Mouse (Mus musculus): ENCODE results near the gene Zmiz1. TPM values are rescaled to one million over a fixed set of nuclear protein-coding genes. Genes with fewer than 3 reads are reported as not detected.

The Zmiz1 gene
- polyA plus RNA-seq (2012; ENCODE audit: insufficient read depth, low replicate concordance) = 18.1 and 54.1 TPM in 2 replicates

DNA sequence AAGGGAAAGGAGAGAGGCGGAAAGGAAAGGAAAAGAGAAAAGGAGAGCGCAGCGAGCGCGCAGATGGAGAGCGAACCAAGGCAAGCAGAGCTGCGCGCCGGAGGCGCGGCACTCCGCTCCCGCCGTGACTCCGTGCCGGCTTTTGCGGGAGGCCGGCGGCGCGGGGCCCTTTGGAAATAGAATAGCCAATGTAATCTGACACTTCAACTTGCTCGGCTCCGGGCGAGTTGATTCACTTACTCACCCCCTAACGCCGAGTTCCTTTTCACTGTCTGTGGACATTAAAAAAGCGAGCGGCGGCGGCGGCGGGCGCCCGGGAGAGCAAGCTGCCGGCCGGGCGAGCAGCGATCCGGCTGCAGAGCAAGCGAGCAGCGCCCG lies at the start of gene Zmiz1:
Gene Zmiz1, plus strand, starts transcription at position 170 of the 378 bp plus-strand sequence.
- H3K4me1 ChIP-seq = peaks cover 66% of the 10 kb centered on the region
- no peaks in the 10 kb centered on the region for H3K36me3 ChIP-seq (replicated peaks; ENCODE audit: low read length)
- H3K9me3 ChIP-seq = no peaks in the 10 kb centered on the region
- H3K27me3 ChIP-seq (replicated peaks) = peaks cover 24% of the 10 kb centered on the region
- TF ChIP-seq FLI1 (IDR thresholded peaks at IDR 0.05; ENCODE audit: low read length) (no peak), GATA1 (IDR thresholded peaks at IDR 0.05; ENCODE audit: borderline replicate concordance, low read length) (no peak)
- H3K4me3 ChIP-seq (replicated peaks) = peak within 1 kb of the TSS; percentile 98

DNA sequence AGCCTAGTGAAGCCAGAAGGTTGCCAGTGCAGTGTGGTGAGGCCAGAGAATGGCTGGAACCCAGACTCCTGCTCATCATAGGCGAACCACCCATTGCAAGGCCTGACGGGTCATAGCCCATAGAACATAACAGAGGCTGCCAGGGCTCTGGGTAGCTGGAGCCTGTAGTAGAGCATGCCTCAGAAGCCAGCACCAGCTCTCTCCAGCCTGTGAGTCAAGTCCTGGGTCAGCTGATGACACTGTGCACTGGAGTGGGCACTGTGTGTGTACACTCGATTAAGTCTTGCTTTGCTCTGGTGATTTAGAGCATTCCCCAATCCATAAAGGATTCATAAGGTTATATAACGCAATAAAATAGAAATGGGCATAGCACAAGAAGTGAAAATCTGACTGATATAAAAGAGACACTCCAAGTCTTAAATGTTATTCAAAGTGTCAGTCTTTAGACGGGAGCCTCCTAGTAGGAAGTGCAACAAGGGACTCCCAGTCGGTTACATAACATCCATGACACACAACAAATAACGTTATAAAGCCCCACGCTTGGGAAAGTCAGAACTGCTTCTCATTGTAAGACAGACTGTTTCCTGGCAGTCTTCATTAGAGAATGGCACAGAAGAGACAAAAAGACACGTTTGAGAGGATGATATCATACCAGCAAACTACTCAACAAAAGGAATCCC lies 47.0 kb upstream of the Zmiz1 start:
- peaks cover 32% of the 10 kb centered on the region for H3K27me3 ChIP-seq (replicated peaks)
- no peaks in the 10 kb centered on the region for H3K9me3 ChIP-seq
- no peaks in the 10 kb centered on the region for H3K36me3 ChIP-seq (replicated peaks; ENCODE audit: low read length)
- no peak overlapping the region for H3K4me3 ChIP-seq (replicated peaks)
- peaks cover 18% of the 10 kb centered on the region for H3K4me1 ChIP-seq
- TF ChIP-seq FLI1 (IDR thresholded peaks at IDR 0.05; ENCODE audit: low read length) (no peak), GATA1 (IDR thresholded peaks at IDR 0.05; ENCODE audit: borderline replicate concordance, low read length) (no peak)

DNA sequence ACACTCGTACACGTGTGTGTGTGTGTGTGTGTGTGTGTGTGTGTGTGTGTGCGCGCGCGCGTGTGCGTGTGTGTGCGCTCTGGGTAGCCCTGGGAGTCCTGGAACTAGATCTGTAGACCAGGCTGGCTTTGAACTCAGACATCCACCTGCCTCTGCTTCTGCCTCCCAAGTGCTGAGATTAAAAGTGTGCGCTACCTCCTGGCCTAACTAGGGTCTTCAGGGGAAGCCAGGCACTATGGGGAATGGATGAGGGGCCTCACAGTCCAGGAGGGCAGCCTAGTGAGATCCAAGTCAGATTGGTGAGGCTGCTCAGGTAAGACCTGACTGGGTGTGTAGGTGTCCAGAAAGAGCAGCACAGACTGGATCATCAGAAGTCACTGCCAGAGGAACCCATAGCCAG lies 46.2 kb upstream of the Zmiz1 start:
- peaks cover 33% of the 10 kb centered on the region for H3K27me3 ChIP-seq (replicated peaks)
- H3K4me1 ChIP-seq = peaks cover 18% of the 10 kb centered on the region
- no peak for TF ChIP-seq GATA1 (IDR thresholded peaks at IDR 0.05; ENCODE audit: borderline replicate concordance, low read length)
- TF ChIP-seq FLI1 (IDR thresholded peaks at IDR 0.05; ENCODE audit: low read length) = no peak
- H3K9me3 ChIP-seq = no peaks in the 10 kb centered on the region
- H3K36me3 ChIP-seq (replicated peaks; ENCODE audit: low read length) = no peaks in the 10 kb centered on the region
- H3K4me3 ChIP-seq (replicated peaks) = no peak overlapping the region

DNA sequence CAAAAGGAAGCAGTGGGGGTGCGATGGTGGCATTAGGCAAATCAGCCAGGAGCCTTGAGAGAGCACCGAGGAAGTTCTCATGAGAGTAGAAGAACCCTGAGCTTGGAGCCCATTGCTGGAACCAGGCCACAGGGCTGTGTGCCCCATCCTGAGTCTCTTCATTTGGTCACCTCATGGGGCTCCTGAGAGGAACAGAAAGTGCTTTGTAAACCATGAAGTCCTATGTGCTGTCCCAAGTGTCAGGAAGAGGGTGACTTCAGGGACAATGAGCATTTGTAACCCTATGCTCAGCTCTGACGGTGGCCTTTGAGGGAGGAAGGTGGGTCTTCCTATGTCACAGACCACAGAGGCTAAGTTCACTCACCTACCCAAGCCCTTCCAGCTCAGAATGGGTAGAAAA lies 45.5 kb upstream of the Zmiz1 start:
- no peaks in the 10 kb centered on the region for H3K36me3 ChIP-seq (replicated peaks; ENCODE audit: low read length)

DNA sequence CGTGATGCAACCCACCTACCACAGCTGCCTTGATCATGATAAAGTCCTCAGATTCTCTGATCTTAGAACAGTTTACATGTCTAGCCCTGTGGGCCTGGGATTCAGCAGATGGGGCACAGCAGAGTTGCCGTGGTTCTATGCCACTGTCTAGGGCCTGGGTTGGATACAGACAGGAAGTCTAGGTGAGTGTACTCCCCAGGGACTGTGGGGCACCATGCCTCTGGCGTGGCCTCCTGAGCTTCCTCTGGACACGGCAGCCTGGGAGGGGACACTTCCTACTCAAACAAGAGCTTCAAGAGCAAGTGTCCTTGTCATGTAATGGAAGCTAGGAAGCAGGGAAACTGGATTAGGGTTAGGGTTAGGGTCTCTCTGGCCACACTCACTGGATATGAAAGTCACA lies 44.9 kb upstream of the Zmiz1 start:
- TF ChIP-seq GATA1 (IDR thresholded peaks at IDR 0.05; ENCODE audit: borderline replicate concordance, low read length) (no peak), FLI1 (IDR thresholded peaks at IDR 0.05; ENCODE audit: low read length) (no peak)
- H3K9me3 ChIP-seq = no peaks in the 10 kb centered on the region

More for the DNA sequence above, 45.5 kb upstream of the Zmiz1 start:
- H3K4me3 ChIP-seq (replicated peaks) = no peak overlapping the region
- H3K4me1 ChIP-seq = peaks cover 18% of the 10 kb centered on the region
- peaks cover 39% of the 10 kb centered on the region for H3K27me3 ChIP-seq (replicated peaks)
- H3K9me3 ChIP-seq = no peaks in the 10 kb centered on the region
- no peak for TF ChIP-seq GATA1 (IDR thresholded peaks at IDR 0.05; ENCODE audit: borderline replicate concordance, low read length)
- no peak for TF ChIP-seq FLI1 (IDR thresholded peaks at IDR 0.05; ENCODE audit: low read length)

DNA sequence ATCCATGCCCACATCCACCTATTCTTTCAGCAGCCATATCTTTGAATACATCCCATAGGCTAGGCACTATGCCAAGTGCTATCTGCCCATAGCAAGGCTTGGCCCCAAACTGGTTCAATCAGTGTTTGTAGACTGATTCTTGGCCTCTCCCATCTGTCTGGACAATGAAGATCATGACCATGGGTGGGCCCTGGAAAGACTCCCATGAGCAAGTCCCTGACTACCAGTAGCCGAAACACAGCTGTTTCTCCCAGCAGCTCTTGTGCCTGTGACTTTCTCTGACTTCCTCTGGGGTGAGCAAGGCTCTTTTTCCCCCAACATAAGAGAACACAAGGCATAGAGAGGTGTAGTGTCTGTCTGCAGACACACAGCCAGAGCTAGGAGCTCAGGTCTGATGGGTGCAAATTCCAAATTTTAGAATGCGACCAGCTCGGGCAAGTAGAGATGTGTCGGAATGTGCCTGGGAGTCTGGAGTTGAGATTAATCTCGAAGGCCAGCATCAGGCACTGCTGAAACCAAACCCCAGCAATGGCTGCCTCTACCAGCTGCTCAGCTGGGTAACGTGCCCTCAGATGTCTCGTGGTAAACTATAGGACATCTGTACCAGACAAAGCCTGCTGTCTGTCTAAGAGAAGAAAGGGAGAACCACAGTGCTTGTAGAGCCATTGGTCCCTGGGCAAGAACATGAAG lies 38.8 kb upstream of the Zmiz1 start:
- Histone ChIP-seq H3K4me1 (peaks cover 14% of the 10 kb centered on the region; the same call in 1 of the 2 replicates), H3K27me3 (replicated peaks) (peaks cover 52% of the 10 kb centered on the region), H3K36me3 (replicated peaks; ENCODE audit: low read length) (no peaks in the 10 kb centered on the region), H3K4me3 (replicated peaks) (no peak overlapping the region), H3K9me3 (no peaks in the 10 kb centered on the region)
- no peak for TF ChIP-seq FLI1 (IDR thresholded peaks at IDR 0.05; ENCODE audit: low read length)
- no peak for TF ChIP-seq GATA1 (IDR thresholded peaks at IDR 0.05; ENCODE audit: borderline replicate concordance, low read length)

More for the DNA sequence above, 44.9 kb upstream of the Zmiz1 start:
- H3K27me3 ChIP-seq (replicated peaks) = peaks cover 40% of the 10 kb centered on the region
- no peaks in the 10 kb centered on the region for H3K36me3 ChIP-seq (replicated peaks; ENCODE audit: low read length)
- no peak overlapping the region for H3K4me3 ChIP-seq (replicated peaks)
- H3K4me1 ChIP-seq = peaks cover 16% of the 10 kb centered on the region

DNA sequence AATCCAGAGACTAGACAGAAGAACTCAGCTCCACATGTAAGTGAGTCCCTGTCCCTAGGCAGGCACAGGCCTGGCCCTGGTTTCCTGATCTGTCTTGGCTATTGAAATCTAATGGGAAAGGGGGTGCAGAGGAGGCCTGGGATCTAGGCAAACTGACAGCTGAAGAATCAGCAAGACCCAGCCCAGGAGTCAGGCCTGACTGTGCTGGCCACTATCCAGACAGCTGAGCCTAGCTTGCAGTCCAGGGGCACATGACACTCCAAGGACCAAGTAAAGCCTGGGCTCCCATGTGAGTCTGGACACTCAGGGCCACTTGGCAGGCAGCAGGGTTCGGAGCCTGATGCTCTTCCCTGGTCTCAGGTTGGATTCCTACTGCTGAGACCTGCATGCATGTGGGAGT lies 38.0 kb upstream of the Zmiz1 start:
- no peaks in the 10 kb centered on the region for H3K9me3 ChIP-seq
- H3K27me3 ChIP-seq (replicated peaks) = peaks cover 59% of the 10 kb centered on the region
- peaks cover 14% of the 10 kb centered on the region; the same call in 1 of the 2 replicates for H3K4me1 ChIP-seq
- no peaks in the 10 kb centered on the region for H3K36me3 ChIP-seq (replicated peaks; ENCODE audit: low read length)
- TF ChIP-seq FLI1 (IDR thresholded peaks at IDR 0.05; ENCODE audit: low read length) = no peak
- TF ChIP-seq GATA1 (IDR thresholded peaks at IDR 0.05; ENCODE audit: borderline replicate concordance, low read length) = no peak
- H3K4me3 ChIP-seq (replicated peaks) = no peak overlapping the region

DNA sequence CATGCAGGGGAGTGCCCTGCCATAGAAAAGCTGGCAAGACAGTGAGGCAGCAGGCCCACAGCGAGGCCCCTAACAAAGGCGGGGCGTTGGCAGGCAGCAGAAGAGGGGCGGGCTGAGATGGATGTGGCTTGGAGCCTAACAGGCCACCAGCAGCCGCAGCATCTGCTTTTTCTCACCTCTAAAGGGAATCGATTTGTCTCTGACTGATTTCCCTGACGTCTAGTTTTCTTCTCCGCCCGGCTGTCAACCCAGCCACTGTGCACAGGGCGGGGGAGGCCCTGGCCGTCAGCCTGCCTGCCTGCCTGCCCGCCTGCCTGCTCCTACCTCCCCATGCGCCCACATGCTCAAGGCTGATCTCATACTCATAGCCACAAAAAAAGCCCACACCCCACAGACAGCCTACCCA lies 37.4 kb upstream of the Zmiz1 start:
- H3K4me3 ChIP-seq (replicated peaks) = no peak overlapping the region
- no peaks in the 10 kb centered on the region for H3K9me3 ChIP-seq
- H3K36me3 ChIP-seq (replicated peaks; ENCODE audit: low read length) = no peaks in the 10 kb centered on the region
- H3K27me3 ChIP-seq (replicated peaks) = peaks cover 61% of the 10 kb centered on the region
- H3K4me1 ChIP-seq = peaks cover 14% of the 10 kb centered on the region; the same call in 1 of the 2 replicates
- no peak for TF ChIP-seq FLI1 (IDR thresholded peaks at IDR 0.05; ENCODE audit: low read length)
- TF ChIP-seq GATA1 (IDR thresholded peaks at IDR 0.05; ENCODE audit: borderline replicate concordance, low read length) = no peak

DNA sequence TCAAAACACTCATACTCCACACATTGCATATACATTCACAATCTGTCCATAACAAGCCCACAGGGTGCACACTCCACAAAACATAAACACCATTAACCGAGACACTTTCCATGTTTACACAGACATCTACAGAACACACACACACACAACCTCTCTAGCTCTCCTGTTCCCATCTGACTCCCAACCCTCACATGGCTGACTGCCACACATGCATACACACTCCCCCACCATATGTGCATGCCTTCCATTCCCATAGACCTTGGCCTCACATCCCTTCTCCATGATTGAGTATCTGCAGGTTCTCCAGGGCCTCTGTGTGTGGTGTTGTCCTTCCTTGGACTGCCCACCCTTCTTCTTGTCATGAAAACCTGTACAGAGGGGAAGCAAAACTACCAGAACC lies 36.0 kb upstream of the Zmiz1 start:
- TF ChIP-seq GATA1 (IDR thresholded peaks at IDR 0.05; ENCODE audit: borderline replicate concordance, low read length) = no peak
- no peak for TF ChIP-seq FLI1 (IDR thresholded peaks at IDR 0.05; ENCODE audit: low read length)
- Histone ChIP-seq H3K9me3 (no peaks in the 10 kb centered on the region), H3K4me3 (replicated peaks) (no peak overlapping the region), H3K27me3 (replicated peaks) (peaks cover 67% of the 10 kb centered on the region), H3K4me1 (peaks cover 14% of the 10 kb centered on the region; the same call in 1 of the 2 replicates), H3K36me3 (replicated peaks; ENCODE audit: low read length) (no peaks in the 10 kb centered on the region)
